Mouse (Mus musculus) lung, postnatal 36 days (tissue): ENCODE results near the gene Slc12a1.
A peak's percentile ranks its signal among the peaks of the same experiment; 100 is the strongest.

Experiments
- DNase-seq: peaks from one replicate; pipeline ENCODE4 v3.0.0; 2022; ENCODE audit warnings: mixed read lengths

Gene Slc12a1

DNA sequence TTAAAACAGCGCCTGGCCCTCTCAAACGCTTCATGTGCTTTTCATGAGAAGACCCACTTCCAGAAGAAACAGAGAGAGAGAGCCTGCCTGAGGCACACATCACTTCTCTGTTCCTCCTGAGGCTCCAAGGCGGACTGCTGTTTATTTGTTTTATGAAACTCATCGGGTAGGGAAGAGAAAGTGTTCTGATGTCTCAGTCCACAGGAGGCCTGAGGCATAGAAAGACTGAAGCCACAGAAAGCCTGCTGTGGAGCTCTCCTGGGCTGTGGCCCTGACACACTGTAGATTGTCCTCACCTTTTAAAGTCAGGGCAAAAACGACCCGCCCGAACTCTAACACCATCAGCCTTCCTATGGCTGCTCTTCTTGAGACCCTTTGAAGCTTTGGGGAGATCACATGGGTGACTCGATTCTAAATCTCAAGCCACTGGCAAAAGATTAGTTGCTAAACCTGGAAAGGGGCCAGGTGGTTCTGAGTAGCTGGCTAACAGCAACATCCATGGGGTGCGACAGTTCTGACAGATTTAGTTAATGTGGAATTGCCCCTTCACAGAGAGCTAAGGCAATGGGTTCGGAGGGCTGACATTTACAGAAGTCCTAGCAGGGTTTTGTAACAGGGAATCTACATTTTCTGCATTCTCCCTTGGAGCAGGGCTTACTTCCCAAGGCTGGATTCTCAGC is 59.7 kb downstream of the Slc12a1 start:
- DNase-seq: no peak

DNA sequence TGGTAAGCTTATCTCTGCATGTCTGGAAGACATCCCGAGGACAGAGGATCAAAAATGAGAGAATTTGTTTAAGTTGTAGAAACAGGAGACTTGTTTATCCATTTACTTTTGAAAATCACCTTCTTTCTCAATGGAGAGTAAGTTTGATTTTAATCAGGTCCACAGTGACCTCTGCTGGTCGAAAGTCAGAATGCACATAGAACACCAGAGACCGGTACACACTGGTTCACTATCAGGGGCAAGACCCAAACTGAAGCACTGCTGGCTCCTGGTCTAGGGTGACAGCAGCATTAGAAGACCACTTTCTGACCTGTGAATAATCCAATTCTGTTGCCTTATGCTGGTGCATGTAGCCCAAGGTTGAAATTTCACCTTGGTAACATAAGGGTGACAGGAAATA is 62.3 kb downstream of the Slc12a1 start:
- DNase-seq: peak; percentile 87

DNA sequence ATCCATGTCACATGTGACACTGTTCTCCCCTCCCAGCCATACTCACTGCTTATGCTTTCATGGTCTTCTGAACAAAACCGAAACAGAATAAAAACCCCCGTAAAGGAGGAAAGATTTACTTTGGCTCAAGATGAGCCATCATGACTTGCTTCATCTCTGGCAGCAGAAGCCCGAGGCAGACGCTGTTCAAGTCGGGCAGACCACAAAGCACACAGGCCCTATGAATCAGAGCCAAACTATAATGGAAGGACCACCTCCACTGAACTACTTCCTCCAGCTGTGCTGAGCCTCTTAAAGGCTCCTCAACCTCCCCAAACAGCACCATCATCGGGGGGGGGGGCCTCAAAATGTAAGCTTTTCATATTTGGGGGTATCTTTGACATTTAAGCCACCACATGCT is 65.0 kb downstream of the Slc12a1 start:
- DNase-seq: no peak

DNA sequence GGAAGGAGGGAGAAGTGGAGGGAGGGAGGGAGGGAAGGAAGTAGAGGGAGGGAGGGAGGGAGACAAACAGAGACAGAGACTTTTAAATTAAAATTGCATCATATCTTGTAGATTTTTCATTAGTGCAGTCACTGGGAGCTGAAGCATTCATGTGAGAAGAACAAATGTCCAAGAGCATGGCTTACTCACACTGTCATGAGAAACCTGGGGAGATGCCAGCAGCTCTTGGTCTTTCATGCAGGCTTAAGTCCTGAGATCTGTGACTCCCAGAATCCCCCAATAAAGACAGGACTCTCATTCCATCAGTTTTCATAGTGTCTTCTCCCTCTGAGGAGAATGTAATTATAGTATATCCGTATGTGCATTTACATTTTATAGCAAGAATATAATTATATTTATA is 66.3 kb downstream of the Slc12a1 start:
- no peak for DNase-seq

DNA sequence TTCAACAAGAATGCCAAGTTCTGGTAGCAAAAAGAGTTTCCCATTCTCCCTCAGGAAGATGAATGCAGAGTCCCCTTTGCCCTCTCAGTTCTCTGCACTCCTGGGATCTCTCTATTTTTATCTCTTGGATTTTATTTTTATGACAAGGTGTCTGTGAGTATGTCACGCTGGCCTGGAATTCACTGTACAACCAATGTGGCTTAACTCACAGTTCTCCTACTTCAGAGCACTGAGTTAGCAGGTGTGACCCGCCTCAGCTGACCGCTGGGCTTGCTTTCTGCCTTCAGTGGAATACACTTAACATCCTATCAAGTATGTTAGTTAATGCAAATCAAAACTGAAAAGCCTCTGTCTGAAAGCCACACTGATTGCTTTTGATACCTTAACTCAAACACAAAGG is 67.0 kb downstream of the Slc12a1 start:
- DNase-seq: no peak

DNA sequence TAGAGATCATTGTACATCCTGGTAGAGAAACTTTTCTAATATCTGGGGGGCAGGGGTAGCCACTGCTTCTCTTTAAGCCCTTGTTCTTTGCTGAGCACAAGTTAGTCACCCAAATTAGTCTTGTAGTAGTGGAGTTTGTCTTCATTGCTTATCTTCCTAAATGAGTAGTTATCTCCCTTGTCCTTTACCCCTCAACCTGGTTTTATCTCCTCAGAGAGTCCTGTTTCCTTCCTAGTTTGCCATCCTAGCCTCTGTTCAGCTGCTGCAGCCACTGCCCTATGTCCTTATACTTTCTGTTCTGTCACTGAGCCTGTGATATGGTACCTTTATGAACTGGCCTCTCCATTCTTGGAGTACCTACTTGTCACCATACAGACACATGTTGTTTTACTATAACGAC is 69.4 kb downstream of the Slc12a1 start:
- DNase-seq: no peak

DNA sequence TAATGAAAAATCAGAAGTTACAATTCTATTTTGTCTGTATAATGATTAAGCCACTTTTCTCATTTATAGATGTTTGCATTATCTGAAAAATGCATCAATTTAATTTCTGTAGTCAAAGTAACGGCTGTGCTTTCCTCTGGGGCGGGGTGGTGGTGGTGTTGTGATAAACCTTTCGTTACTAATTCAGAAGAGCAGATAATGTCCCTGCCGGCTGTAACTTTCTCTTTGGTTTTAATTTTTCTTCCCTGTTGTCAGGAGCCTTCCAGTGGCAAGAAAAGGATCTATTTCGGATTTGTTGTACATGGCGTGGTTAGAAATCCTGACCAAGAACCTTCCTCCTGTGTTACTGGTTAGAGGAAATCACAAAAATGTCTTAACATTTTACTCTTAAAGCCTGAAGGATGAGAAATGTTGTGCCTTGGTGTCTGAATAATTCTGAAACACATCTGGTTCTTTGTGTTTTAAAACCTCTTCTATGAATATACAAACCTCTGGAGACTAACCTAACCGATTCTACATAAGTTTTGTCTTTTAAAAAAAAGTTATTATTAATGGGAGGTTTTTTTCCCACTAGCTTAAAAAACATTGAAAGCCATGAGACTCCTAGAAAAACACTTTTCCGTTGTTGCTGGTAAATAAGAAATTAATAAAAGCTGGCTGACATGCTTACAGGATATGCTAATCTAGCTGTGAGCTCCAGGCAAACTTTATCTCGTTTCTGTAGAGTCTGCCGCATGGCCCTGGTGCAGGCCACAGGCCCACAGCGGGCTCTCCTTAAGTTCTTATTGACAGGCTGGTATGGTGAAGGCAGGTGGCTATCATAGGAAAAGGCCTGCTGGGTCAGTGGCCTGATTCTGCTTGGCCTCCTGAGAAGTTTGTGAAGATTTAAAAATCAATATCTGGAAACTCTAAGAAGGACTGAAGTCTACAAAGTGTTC is 76.4 kb downstream of the Slc12a1 start:
- no peak for DNase-seq

DNA sequence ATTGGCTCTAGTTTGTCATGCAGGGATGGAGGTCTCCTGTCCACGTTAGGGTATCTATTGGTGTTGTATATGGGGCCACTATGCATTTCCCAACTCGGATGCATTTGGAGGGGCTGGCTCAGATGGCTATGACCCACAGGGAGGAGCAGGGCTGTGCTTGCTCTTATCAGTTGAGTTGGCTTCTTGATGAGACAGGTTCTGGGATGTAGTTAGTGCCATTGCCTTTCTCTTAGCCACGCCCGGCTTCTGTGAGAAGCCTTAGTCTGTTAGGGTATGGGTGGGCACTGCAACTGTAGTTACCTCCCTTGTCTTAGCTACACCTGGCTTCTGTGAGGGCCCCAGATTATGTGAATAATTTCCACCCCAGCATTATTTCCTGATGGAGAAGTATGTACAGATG is 79.9 kb downstream of the Slc12a1 start:
- no peak for DNase-seq

DNA sequence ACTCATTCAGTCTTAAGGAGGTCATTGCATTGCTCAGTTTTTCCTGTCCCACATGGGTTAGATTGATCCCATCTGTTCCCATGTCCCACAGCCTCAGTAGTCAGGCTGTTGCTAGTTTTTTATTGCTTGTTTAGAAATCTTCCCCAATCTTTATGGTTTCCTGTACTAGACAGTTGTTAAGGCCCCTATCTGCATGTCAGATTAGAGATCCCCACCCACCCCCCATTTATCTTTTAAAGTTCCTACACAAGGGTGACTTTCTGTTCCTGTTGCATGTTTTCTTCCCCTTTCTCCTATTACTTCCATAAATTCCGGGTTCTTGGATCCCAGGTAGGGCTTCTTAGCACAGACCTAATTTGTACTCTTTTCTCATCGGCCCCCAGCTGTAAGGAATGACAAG is 81.2 kb downstream of the Slc12a1 start:
- DNase-seq: no peak

DNA sequence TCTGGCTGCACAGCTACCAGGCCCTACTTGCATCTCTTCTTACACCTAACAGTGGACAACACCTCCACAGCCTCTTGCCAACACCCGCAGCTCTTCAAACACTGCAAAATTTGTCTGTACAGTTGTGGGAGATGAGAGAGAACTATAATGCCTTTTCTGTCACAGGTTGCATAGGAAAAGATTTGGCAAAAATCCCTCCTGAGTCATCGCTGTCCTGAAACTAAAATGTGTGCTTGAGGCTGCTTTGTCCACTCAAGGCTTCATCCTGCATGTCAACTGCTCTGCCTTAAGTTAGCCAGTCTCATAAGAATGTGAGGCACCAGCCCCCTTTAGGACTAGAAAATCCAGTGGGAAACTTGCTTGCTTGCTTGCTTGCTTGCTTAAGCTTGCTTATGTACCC is 81.7 kb downstream of the Slc12a1 start:
- no peak for DNase-seq

DNA sequence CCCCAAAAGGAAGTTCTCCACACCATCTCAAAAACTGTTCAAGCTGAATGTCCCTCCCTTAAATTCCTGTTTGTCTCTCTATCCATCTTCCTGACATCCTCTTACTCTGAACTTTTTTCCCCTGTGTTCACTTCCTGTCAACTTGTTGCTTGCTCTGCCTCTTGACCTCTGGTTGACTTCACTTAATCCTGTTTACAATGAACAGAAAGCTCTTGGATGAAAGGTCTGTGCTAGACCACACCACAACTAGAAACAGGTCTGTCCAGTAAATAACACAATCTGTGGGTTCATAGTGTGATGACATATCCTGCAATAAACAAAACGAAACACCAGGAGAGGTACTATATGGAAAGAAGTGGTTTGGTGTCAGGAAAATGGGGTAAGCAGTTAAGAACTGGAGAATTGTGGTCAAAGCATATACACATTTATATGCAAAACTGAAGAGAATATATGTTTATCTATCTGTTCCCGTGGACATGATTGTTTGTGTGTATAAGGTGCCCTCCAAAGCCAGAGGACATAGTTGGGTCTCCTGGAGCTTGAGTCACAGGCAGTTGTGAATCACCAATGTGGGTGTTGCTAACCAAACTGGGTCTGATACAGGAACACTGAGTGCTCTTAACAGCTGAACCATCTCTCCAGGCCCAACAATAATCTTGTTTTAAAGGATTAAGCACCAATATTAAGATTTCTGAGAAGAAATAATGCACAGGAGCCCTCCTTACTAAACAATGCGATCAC is 93.4 kb downstream of the Slc12a1 start:
- no peak for DNase-seq

DNA sequence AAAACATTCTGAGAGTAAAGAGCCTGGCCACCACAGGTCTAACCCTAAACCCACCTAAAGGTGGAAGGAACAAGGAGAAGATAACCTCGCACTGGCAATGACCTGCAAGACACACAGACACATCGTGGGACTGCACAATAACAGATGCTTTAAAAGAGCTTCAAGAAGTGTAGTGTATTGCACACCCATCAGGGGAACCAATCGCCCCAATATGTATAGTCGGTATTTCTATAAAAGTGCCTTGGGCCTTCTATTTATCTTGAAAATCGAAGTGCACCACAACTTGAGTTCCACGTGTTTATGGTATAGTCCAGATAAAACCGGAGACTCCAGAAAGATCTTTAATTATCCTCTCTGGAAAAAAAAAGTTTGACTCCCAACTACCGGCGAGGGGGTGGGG is 94.4 kb downstream of the Slc12a1 start:
- no peak for DNase-seq

DNA sequence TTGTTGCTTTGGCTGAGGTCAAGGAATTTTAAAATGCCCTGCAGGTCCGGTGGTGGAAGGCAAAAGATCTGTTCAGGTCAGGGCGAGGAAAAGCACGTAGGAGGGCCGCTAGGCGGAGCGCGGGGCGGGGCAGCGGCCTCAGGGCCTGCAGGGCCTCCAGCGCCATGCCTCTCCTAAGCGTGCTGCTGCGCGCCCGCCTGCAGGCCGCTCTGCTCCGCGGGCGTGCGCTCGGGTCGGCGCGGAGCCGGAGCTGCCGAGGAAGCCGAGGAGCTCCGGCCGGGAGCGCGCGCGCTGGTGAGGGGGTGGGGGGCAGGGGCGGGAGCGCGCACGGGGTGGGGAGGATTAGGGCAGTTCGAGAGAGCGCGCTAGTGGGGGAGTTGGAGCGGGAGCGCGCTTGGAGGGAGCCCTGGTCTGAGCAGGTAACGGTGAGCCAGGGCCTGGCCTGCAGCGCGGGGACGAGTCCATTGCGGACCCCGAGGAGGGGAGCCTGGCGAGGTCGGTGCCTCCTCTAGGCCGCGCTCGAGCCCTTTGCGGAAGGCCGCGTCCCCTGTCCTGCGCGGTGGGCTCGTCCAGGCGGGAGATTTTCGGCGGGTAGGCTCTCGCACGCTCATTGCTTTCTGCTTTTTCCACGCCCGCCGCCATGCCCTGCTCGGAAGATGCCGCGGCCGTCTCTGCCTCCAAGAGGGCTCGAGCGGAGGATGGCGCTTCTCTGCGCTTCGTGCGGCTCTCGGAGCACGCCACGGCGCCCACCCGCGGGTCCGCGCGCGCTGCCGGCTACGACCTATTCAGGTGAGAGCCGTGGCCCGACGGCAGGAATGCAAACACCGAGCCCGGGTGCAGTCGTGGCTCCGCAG is 95.0 kb downstream of the Slc12a1 start, which contains the start of gene Dut:
Gene Dut (plus strand): TSS at position 83 of the 854 bp plus-strand sequence.
- DNase-seq: peak; percentile 95

DNA sequence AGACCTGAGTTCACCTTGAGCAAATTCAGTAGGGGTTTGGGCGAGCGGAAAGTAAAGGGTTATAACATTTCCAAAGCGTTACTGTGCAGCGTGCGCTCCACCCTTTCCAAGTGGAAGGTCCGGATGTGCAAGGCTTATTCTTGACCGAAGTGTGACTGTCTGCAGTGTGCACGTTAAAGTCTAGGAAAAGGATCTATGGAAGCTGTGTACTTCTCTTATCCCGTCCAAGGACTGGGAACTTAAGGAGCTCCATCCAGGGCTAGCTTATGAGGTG is 95.6 kb downstream of the Slc12a1 start:
- DNase-seq: no peak

DNA sequence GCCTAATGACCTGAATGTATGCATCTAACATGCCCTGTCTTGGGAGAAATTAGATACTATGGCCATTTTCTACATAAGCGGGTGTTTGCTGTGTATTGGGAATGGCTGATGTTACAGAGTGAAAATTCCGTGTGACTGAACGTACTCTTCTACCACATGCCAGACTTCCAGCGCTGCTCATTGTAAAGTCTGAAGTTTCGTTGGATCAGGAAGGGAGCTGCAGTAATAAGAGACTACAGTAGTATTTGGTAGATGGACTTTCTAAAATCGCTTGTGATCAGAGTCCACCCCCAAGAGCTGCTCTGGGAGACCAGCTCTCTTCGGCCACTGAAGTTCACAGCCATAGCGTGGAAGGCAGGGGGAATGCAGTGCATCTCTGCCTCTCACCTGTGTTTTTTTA is 96.0 kb downstream of the Slc12a1 start:
- DNase-seq: no peak

DNA sequence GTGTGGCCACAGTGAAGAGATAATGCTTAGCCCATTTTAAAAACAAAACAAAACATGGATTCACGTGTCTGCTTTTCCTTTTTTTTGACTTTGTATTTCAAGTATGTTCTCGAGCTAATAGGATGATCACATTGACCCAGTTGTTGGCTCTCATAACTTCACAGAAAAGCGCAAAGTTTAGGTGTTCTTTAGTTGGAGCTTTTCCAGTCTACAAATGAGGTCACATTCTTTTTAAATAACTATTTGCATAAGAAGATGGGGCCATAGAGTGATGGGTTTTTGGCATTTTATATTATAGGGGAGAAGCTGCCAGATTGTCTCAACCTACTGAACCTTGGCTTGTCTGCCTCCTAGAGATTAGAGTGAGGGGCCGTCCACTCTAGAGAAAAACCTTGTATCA is 97.0 kb downstream of the Slc12a1 start:
- DNase-seq: no peak

DNA sequence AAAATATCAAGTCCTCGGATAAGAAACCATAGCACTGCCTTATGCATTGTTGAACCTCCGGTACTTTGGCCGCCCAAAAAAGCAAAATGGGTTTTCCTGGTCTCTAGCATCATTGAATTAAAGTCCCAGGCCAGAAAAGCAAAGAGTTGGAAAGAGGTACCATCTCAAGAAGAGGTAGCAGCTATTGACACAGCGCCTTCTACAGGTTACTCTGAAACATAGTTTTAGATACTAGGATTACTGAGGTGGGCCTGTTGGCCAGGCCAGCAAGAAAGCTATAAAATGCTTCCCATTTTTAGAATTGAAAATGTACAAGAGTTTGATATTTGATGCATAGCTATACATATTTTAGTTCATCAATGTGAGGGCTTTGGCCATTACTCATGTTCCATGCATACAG is 97.6 kb downstream of the Slc12a1 start:
- DNase-seq: no peak

DNA sequence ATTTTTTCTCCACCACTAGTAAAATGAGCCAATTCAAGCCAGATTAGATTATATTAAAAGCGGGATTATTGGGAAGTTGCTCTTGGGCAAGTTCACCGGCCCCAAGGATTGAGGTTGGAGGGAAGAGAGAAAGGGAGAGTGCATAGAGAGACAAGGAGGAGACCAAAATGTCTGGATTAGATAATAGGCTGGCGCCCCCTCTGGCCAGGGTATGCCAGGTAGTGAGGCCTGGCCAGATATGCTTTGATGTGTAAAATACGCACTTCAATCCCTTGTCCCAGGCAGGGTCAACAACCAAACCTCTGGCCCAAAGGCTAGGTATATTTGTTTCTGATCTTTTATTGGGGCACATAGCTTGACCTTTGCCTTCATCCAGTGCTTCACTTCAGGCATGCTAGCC is 99.5 kb downstream of the Slc12a1 start:
- DNase-seq: no peak

DNA sequence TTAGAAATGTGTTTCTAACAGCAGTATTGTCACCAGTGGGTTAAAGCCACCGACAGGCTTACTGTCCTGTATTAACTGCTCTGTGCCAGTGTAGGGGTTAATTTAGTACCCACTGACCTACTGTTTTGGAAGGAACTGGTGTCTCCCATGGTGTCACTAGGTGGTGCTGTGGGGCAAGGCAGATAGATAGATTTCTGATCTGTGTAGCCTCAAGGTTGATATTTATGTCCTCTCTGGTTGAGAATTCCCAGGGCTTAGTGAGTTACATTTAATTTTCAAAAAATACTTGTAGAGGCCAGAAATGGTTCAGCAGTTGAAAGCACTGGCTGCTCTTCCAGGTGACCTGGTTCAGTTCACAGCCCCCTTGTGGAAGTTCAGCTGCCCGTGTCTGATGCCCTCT is 100.0 kb downstream of the Slc12a1 start:
- peak; percentile 80 for DNase-seq

DNA sequence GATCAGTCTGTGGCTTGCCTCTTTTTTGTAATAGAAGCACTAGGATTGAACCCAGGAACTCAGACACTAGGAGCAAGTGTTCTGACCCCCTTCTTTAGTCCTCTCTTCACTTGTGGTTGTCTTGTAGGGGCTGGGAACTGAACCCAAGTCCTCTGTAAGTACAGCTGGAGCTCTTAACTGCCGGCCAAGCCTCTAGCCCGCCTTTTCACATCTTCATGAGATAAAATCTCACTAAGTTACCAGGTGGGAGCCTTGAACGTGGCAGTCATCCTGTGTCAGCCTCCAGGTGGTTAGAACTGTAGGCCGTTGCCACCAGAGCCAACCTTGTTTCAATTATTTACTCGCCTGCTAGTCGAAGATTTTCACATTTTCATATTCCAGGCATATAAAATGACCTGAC is 101.4 kb downstream of the Slc12a1 start:
- DNase-seq: no peak

DNA sequence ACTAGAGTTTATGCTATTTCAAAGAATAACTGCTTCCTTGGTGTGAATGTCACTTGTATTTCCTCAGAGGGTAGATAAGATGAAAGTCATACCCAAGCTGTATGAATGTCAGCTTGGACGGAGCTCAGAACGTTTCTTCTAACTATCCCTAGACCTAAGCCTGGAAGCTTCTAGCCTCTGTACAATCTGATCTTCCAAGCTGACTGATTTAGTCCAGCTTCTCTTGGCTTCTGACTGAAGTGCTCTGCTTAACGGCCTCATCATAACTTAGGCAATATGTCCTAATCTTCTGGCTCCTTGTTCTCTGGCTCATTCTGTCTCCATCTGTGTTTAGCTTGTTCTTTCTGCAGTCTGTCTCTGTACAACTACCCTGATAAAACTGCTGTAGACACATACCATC is 102.3 kb downstream of the Slc12a1 start:
- DNase-seq: no peak

DNA sequence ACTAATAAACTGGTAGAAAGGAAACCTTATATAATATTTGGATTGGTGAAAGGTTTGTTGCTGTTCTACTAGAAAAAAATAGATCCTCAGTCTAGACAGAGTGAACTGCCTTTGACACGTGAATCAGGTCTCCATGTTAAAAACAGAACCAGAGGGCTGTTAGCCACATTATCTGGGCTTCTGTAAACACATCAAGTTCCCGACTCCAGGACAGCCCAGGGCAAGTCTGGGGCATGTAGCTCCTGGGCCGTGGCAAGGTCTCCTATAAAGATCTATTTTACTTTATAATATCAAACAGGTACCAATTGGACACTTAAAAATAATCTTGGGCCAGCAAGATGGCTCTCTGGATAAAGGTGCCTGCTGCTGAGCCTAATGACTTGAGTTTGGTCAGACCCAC is 103.6 kb downstream of the Slc12a1 start:
- DNase-seq: no peak
